Mouse (Mus musculus) ES-Bruce4 (cell line): ENCODE data around the gene Cd68. TPM values are rescaled to one million over a fixed set of nuclear protein-coding genes. Genes with fewer than 3 reads are reported as not detected.

Source experiments
- H3K27ac ChIP-seq: 2 replicates; pipeline ENCODE4 v1.5.1; 2012; ENCODE audit warnings: low read length, inconsistent platforms; ENCODE audit not compliant: insufficient read depth
- H3K27me3 ChIP-seq: 2 replicates; pipeline ENCODE4 v1.6.1; 2012; ENCODE audit warnings: mild to moderate bottlenecking, low read length, inconsistent platforms; ENCODE audit not compliant: control insufficient read depth, poor library complexity, insufficient read depth, severe bottlenecking
- H3K36me3 ChIP-seq: 2 replicates; pipeline ENCODE4 v1.6.1; 2012; ENCODE audit warnings: inconsistent platforms, mild to moderate bottlenecking, low read length, moderate library complexity; ENCODE audit not compliant: control insufficient read depth, poor library complexity, insufficient read depth, severe bottlenecking
- H3K4me1 ChIP-seq: one replicate; pipeline ENCODE4 v1.8.1; 2011; ENCODE audit warnings: low read length; ENCODE audit not compliant: control insufficient read depth, insufficient read depth
- H3K4me3 ChIP-seq: 2 replicates; pipeline ENCODE4 v1.5.1; 2011; ENCODE audit warnings: low read depth, mild to moderate bottlenecking, low read length
- H3K9ac ChIP-seq: 2 replicates; pipeline ENCODE4 v1.6.1; 2012; ENCODE audit warnings: low read depth, mild to moderate bottlenecking, inconsistent platforms; ENCODE audit not compliant: poor library complexity, severe bottlenecking
- H3K9me3 ChIP-seq: replicated peaks from 2 replicates; pipeline ENCODE4 v1.6.1; 2012; ENCODE audit warnings: mild to moderate bottlenecking, low read length, inconsistent platforms; ENCODE audit not compliant: control insufficient read depth, poor library complexity, insufficient read depth, severe bottlenecking
- CTCF ChIP-seq: IDR thresholded peaks from one replicate; pipeline ENCODE4 v1.8.1; 2011; ENCODE audit warnings: low read depth, low read length
- EP300 ChIP-seq: IDR thresholded peaks from 2 replicates; pipeline ENCODE4 v1.6.1; 2011; ENCODE audit warnings: low read depth, low read length; ENCODE audit not compliant: insufficient read depth
- POLR2A ChIP-seq: IDR thresholded peaks from one replicate; pipeline ENCODE4 v1.8.1; 2011; ENCODE audit warnings: low read length; ENCODE audit not compliant: insufficient read depth
- polyA plus RNA-seq: library from polyadenylated mRNA; stranded (reverse); fragments of >200 nt; gene quantifications from 2 replicates; pipeline ENCODE4 v1.2.4, GENCODE M21; 2011; ENCODE audit warnings: low read depth; ENCODE audit not compliant: missing spikeins, insufficient read depth, insufficient read length

Cd68 gene
- polyA plus RNA-seq, 1 experiment: 36.2 TPM

DNA sequence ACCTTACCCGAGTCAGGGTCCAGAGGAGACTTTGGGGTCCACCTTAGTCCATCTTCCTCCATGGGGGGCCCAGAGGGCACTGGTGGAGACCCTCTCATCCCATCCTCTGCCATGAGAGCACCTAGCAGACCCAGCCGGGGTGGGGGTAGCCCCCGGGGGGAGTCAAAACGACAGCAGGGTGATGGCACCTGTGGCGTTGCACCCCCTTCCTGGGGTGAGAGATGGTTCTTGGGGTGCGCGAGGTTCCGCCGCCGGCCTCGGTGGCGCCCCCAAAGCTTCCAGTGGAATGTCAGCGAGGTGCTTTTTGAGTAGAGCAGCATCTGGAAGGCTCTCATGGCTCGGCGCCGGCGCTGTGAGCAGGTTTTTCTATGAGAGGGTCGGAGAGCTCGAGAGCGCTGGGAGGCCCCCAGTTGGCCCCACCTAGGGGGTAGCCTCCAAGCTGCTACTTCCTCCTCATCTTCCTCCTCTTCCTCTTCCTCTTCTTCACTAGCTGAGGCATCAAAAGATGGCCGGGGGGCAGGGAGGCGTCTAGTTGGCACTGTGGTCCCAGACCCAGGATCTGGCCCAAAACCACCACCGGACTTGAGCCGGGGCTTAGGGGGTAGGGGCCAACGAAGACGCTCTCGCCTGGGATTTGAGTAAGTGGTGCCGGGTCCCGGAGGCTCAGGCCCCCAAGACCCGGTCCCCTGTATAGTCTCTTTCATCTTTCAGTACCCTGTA is 14.3 kb upstream of the Cd68 start:
- no peaks in the 10 kb centered on the region for H3K27me3 ChIP-seq
- H3K4me1 ChIP-seq: no peaks in the 10 kb centered on the region
- TF ChIP-seq CTCF (no peak), EP300 (no peak), POLR2A (no peak)
- no peak overlapping the region for H3K27ac ChIP-seq
- H3K9ac ChIP-seq: peak overlapping the region; percentile 85
- H3K9me3 ChIP-seq: no peaks in the 10 kb centered on the region
- H3K36me3 ChIP-seq: peaks cover 50% of the 10 kb centered on the region
- H3K4me3 ChIP-seq: peak overlapping the region; percentile 71

DNA sequence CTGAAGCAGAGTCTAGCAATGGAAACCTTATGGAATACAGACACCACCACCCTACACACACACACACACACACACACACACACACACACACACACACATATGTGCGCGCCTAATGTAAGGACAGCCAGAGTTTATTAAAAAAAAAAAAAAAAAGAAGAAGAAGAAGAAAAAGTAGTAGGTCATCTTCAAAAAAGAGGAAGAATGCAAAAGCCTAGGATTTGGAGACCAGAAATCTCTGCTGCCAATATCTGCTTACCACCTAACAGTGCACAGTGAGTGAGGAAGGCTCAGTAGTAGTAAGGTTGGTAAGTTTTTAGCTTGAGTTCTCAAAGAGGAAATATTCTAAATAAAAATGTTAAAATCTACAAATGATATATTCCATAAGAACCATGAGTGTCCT is 13.2 kb upstream of the Cd68 start:
- Histone ChIP-seq H3K27me3 (no peaks in the 10 kb centered on the region), H3K27ac (no peak overlapping the region), H3K9me3 (no peaks in the 10 kb centered on the region), H3K36me3 (peaks cover 62% of the 10 kb centered on the region), H3K9ac (peak overlapping the region; percentile 85; the same call in 1 of the 2 replicates), H3K4me1 (no peaks in the 10 kb centered on the region), H3K4me3 (no peak overlapping the region; the same call in 1 of the 2 replicates)
- TF ChIP-seq EP300 (no peak), POLR2A (no peak)

DNA sequence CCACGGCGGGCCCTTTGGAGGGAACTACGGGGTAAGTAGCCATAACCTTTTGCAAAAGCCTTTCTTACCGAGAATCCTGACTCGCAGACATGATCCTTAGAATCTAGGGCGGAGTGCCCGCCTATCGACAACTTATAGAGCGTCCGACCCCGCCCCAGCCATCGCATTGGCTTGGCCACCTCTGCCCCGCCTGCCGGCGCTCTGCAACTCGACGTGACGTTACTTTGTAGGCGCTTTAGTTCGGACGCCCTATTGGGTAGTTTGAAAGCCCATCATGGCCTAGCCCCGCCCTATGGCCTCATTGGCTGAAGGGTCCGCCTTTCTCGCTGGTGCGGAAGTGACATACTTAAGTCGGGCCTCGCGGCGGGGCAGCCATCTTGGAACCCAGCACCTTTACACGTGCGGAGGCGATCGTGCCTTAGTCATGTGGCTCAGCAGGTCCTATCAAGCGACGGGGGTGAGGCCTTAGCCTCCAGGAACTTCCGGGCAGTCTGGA is 6.3 kb upstream of the Cd68 start, which contains the start of gene Eif4a1:
Gene Eif4a1, minus strand, starts transcription at position 213 of the 496 bp plus-strand sequence.
- TF ChIP-seq EP300 (peak; percentile 72; the same call in 1 of the 2 replicates), CTCF (no peak), POLR2A (peak; percentile 98)

DNA sequence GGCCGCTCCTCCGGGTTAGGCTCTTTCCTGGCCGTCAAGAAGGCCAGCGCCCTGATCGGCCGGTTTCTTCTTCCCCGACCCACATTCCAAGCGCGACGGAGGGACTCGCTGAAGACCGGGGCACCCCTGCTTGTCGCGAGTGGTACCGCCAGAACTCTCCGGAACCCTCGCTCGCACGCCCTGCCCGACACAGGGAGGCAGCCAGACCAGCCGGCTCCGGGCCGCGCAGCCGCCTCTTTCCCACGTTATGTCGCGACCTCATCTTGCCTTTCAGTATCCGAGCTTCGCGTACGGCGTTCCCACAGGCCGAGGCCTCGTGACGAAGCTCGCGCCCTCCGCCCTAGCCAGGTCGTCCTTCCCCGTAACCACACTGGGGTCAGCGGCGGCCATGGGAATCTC is 5.8 kb upstream of the Cd68 start:
- Histone ChIP-seq H3K4me3 (peak overlapping the region; percentile 93), H3K9ac (peak overlapping the region; percentile 96), H3K27ac (peak overlapping the region; percentile 59), H3K4me1 (no peaks in the 10 kb centered on the region), H3K36me3 (peaks cover 77% of the 10 kb centered on the region), H3K9me3 (no peaks in the 10 kb centered on the region), H3K27me3 (no peaks in the 10 kb centered on the region)
- TF ChIP-seq POLR2A (no peak), CTCF (no peak)

More for the DNA sequence above, 6.3 kb upstream of the Cd68 start, which contains the start of gene Eif4a1:
- H3K4me3 ChIP-seq: peak within 1 kb of the TSS; percentile 93
- no peaks in the 10 kb centered on the region for H3K9me3 ChIP-seq
- peak within 1 kb of the TSS; percentile 59 for H3K27ac ChIP-seq
- no peaks in the 10 kb centered on the region for H3K27me3 ChIP-seq
- peaks cover 83% of the 10 kb centered on the region for H3K36me3 ChIP-seq
- peak within 1 kb of the TSS; percentile 96 for H3K9ac ChIP-seq
- H3K4me1 ChIP-seq: no peaks in the 10 kb centered on the region

DNA sequence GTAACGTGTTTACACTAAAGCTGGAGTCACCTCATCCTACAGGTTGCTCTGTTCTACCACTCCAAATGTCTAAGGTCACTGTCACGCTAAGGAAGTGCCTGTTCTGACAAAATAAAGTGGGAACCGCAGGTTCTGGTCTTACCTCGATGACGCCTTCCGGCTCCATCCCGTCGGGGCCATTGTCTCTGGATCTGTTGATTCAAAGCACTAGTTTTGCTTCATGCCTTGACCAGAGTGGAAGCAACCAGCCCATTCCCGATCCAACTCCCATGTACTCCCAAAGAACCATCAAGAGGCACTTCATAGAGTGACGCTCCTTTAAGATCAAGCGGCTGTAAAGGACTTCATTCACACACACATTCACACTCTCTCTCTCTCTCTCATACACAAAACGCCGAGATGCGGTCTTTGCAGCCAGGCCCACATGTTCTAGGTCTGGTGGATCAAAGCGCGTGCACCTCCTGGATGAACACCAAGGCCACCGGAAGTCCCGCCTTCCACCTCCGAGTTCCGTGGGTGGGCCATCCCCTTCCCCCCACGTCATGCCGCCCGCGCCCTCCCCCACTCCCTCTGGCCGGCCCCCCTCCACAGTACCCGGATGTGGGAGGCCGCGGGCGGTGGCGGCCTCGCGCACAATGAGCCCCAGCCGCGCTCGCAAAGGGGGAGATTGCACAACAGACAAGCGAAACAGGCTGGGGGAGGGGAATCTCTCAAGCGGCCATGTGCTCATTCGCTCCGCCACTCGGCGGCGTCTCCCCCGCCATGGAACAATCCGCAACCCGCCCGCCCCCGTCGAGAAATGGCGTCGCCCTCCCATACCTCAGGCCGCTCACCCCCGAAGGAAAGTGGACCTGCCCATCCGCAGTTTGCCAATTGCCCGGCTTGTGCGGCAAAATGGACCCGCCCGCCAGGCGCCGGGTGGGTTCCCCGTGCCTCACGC is 5.1 kb upstream of the Cd68 start:
- TF ChIP-seq EP300 (no peak), POLR2A (no peak), CTCF (no peak)
- H3K27me3 ChIP-seq: no peaks in the 10 kb centered on the region
- peak overlapping the region; percentile 59 for H3K27ac ChIP-seq
- no peaks in the 10 kb centered on the region for H3K4me1 ChIP-seq
- H3K9ac ChIP-seq: peak overlapping the region; percentile 96
- peak overlapping the region; percentile 93 for H3K4me3 ChIP-seq
- H3K9me3 ChIP-seq: no peaks in the 10 kb centered on the region
- peaks cover 71% of the 10 kb centered on the region for H3K36me3 ChIP-seq

DNA sequence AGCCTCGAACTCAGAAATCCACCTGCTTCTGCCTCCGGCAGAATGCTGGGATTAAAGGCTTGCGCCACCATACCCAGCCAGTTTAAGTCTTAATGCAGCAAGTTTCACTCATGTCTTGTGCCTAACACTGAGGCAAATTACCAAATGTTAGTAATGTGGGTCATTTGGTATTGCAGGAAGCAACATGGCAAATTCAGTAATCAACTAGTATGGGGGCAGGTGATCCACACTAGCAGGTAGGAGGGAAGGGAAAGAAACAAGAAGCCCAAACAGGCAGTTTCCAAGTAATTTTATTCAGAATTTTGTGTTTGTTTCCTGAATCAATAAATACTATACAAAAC is 682 bp upstream of the Cd68 start:
- Histone ChIP-seq H3K27ac (peak overlapping the region; percentile 62), H3K9me3 (no peaks in the 10 kb centered on the region; the same call in 1 of the 2 replicates), H3K9ac (no peak overlapping the region), H3K4me3 (no peak overlapping the region), H3K36me3 (peaks cover 44% of the 10 kb centered on the region), H3K27me3 (no peaks in the 10 kb centered on the region), H3K4me1 (no peaks in the 10 kb centered on the region)
- TF ChIP-seq POLR2A: no peak
- no peak for TF ChIP-seq CTCF
- no peak for TF ChIP-seq EP300
